Mouse (Mus musculus) midbrain, embryonic 15.5 days (tissue): ENCODE data around the gene Ctnnd2. TPM values are rescaled to one million over a fixed set of nuclear protein-coding genes. Genes with fewer than 3 reads are reported as not detected.

ENCODE experiments used
- ATAC-seq: fragments of 200-750 bp; cut with Nextera tagmentation; replicated peaks from 2 replicates; pipeline ENCODE4 v1.8.0; 2017; ENCODE audit warnings: moderate TSS enrichment
- H3K27ac ChIP-seq: fragments of 300-500 bp; sonication (generic); 2 replicates; pipeline ENCODE4 v1.5.1; 2015; ENCODE audit warnings: mild to moderate bottlenecking, inconsistent platforms
- H3K27me3 ChIP-seq: fragments of 300-500 bp; sonication (generic); replicated peaks from 2 replicates; pipeline ENCODE4 v1.6.1; 2015; ENCODE audit warnings: inconsistent platforms
- H3K36me3 ChIP-seq: fragments of 300-500 bp; sonication (generic); replicated peaks from 2 replicates; pipeline ENCODE4 v1.6.1; 2015; ENCODE audit warnings: inconsistent platforms
- H3K4me1 ChIP-seq: fragments of 300-500 bp; sonication (generic); 2 replicates; pipeline ENCODE4 v1.6.1; 2015; ENCODE audit warnings: inconsistent platforms
- H3K4me2 ChIP-seq: fragments of 300-500 bp; sonication (generic); 2 replicates; pipeline ENCODE4 v1.6.1; 2015; ENCODE audit warnings: inconsistent platforms, mild to moderate bottlenecking, moderate library complexity
- H3K4me3 ChIP-seq: fragments of 300-500 bp; sonication (generic); 2 replicates; pipeline ENCODE4 v1.5.1; 2015; ENCODE audit warnings: mild to moderate bottlenecking, inconsistent platforms
- H3K9ac ChIP-seq: fragments of 300-500 bp; sonication (generic); 2 replicates; pipeline ENCODE4 v1.6.1; 2015; ENCODE audit warnings: mild to moderate bottlenecking, inconsistent platforms
- H3K9me3 ChIP-seq: fragments of 300-500 bp; sonication (generic); 2 replicates; pipeline ENCODE4 v1.6.1; 2016; ENCODE audit warnings: inconsistent platforms
- WGBS: fragments of 180-500 bp; shearing (Covaris S2); methylation state at CpG from one replicate; pipeline ENCODE4 v1.1.7; 2015; ENCODE audit warnings: mixed read lengths; 5-methylcytosine and 5-hydroxymethylcytosine counted together
- polyA plus RNA-seq: library from polyadenylated mRNA; unstranded; fragments of >200 nt; fragmentation: Nextera tagmentation; extraction: Ambion mirVana; gene quantifications from 2 replicates; pipeline ENCODE4 v1.2.1, GENCODE M21; 2015

Gene Ctnnd2
- polyA plus RNA-seq, 1 experiment from 2014 or later: 72.2 TPM

GRCm38 (mm10) chr15:30793260-30793659 is 620.9 kb downstream of the Ctnnd2 start:
- Histone ChIP-seq H3K36me3 (no peaks in the 10 kb centered on the region), H3K9ac (no peak overlapping the region), H3K4me2 (no peak overlapping the region), H3K4me3 (no peak overlapping the region), H3K27ac (no peak overlapping the region), H3K27me3 (no peaks in the 10 kb centered on the region), H3K4me1 (no peaks in the 10 kb centered on the region), H3K9me3 (no peaks in the 10 kb centered on the region)
- ATAC-seq: no peak
- WGBS: 89% methylated on average over 3 of the region's 3 CpGs

GRCm38 (mm10) chr15:30795723-30796122 is 623.3 kb downstream of the Ctnnd2 start:
- ATAC-seq: no peak
- H3K4me2 ChIP-seq: no peak overlapping the region
- H3K27me3 ChIP-seq: no peaks in the 10 kb centered on the region
- H3K4me1 ChIP-seq: no peaks in the 10 kb centered on the region
- no peak overlapping the region for H3K9ac ChIP-seq
- WGBS: 92% methylated on average over 3 of the region's 3 CpGs
- no peaks in the 10 kb centered on the region for H3K9me3 ChIP-seq
- no peak overlapping the region for H3K27ac ChIP-seq
- H3K4me3 ChIP-seq: no peak overlapping the region
- H3K36me3 ChIP-seq: no peaks in the 10 kb centered on the region

DNA sequence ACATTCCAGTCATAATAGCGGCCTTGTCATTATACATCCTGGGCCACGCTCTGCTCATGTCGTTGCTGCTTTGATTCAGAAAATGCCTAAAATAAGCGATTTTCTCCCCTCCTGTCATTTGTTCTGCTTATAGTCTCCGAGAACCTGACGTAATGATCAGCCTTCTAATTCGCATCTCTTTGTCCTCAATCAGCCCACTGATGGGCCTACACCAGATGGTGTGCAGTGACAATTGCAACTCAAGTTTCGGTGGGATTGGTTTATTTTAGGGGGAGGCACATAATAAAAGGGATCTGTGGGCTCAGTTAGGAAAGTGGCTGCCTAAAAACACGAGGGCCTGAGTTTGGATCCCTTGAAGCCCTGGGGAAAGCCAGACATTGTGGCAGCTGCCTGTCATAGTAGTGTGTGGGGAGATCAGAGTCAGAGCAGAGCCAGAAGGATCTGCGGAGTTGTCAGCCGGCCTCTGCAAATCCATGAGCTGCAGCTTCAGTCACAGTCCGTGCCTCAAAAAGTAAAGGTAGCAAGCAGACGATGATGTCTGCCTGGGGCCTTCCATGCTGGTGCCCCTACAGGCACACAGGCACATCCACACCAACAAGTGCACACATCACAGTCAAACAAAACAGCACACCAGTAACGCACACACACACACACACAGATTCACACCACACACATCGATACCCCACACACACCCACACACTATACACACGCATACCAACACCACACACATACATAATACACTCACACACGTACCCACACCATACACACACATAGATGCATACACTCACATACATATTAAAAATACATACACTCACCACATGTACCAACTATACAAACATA is 655.3 kb downstream of the Ctnnd2 start:
- Histone ChIP-seq H3K27ac (peak overlapping the region; percentile 27), H3K9ac (no peak overlapping the region), H3K27me3 (no peaks in the 10 kb centered on the region), H3K4me3 (no peak overlapping the region), H3K9me3 (no peaks in the 10 kb centered on the region), H3K4me1 (no peaks in the 10 kb centered on the region; the same call in 1 of the 2 replicates), H3K4me2 (no peak overlapping the region), H3K36me3 (no peaks in the 10 kb centered on the region)
- 56% methylated on average over 17 of the region's 17 CpGs for WGBS
- ATAC-seq: peak; percentile 74

DNA sequence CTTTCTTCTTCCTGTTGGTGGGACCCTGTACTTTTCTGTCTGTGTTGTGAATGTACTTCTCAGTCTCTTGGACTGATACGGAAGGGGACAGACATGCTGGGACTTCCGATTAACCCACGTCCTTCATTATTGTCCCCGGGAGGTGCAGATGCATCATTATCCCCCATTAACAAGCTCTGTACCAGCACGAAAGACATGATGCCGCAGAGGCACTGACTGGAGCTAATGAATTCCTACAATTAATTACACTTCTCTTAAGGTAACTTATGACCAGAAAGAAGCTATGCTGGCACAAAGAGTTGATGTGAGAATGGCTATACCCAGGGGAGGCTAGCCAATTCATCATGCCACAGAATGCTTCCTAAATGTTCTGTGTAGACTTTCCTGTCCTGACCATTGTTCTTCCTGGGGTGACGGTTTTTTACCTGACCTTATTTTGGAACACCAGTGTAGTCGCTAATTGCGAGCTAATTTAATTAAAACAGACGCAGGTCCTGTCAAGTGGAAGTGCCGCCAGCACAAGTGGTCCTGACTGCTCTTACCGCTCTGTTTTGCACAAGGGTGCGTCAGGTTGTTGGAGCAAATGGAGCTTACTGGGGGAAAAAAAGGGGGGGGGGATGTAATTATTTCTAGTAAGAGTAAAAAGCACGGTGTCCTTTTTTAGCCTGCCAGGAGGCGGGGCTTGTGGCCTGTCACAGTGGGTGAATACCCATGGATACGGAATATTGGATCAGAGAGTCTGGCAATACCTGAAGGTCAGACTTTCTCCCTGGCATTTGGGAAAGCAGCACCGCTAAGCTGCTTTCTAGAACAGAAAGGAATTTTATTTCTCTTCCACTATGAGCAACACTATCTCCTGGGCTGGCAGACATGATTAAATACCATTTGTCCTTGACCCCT is 685.1 kb downstream of the Ctnnd2 start:
- no peak overlapping the region for H3K4me2 ChIP-seq
- H3K4me1 ChIP-seq: no peaks in the 10 kb centered on the region
- no peak for ATAC-seq
- no peak overlapping the region for H3K4me3 ChIP-seq
- H3K9ac ChIP-seq: no peak overlapping the region
- H3K27ac ChIP-seq: no peak overlapping the region
- H3K9me3 ChIP-seq: no peaks in the 10 kb centered on the region
- H3K27me3 ChIP-seq: no peaks in the 10 kb centered on the region
- no peaks in the 10 kb centered on the region for H3K36me3 ChIP-seq
- 73% methylated on average over 17 of the region's 17 CpGs for WGBS

- no peaks in the 10 kb centered on the region for H3K27me3 ChIP-seq
- H3K9ac ChIP-seq: no peak overlapping the region
- no peaks in the 10 kb centered on the region for H3K9me3 ChIP-seq
- WGBS: 95% methylated on average over 5 of the region's 5 CpGs
- H3K4me1 ChIP-seq: no peaks in the 10 kb centered on the region
- H3K27ac ChIP-seq: no peak overlapping the region
- ATAC-seq: no peak
- H3K36me3 ChIP-seq: no peaks in the 10 kb centered on the region
- H3K4me2 ChIP-seq: no peak overlapping the region
- no peak overlapping the region for H3K4me3 ChIP-seq
Observed at GRCm38 (mm10) chr15:30867429-30867828, 695.0 kb downstream of the Ctnnd2 start.

GRCm38 (mm10) chr15:30869673-30870512 is 697.5 kb downstream of the Ctnnd2 start:
- Histone ChIP-seq H3K36me3 (no peaks in the 10 kb centered on the region), H3K4me1 (no peaks in the 10 kb centered on the region), H3K9me3 (no peaks in the 10 kb centered on the region), H3K4me3 (no peak overlapping the region), H3K9ac (no peak overlapping the region), H3K27ac (no peak overlapping the region), H3K4me2 (no peak overlapping the region), H3K27me3 (no peaks in the 10 kb centered on the region)
- WGBS: 83% methylated on average over 12 of the region's 12 CpGs
- ATAC-seq: 0 out of 2 replicates have a peak, but pooled peaks have one; percentile 9

DNA sequence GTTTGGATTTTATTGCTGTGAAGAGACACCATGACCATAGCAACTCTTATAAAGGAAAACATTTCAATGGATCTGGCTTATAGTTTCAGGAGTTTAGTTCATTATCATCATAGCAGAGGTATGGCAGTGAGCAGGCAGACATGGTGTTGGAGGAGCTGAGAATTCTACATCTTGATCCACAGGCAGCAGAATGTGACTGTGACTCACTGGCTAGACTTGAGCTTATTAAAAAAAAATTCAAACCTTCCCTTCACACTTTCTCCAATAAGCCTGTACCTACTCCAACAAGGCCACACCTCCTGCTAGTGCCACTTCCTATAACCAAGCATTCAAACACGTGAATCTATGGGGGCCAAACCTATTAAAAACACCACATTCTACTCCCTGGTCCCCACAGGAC is 703.1 kb downstream of the Ctnnd2 start:
- no peaks in the 10 kb centered on the region for H3K4me1 ChIP-seq
- H3K27ac ChIP-seq: no peak overlapping the region
- no peaks in the 10 kb centered on the region for H3K27me3 ChIP-seq
- no peaks in the 10 kb centered on the region for H3K36me3 ChIP-seq
- WGBS: 63% methylated on average over 1 of the region's 1 CpGs
- no peak for ATAC-seq
- no peaks in the 10 kb centered on the region for H3K9me3 ChIP-seq
- H3K4me3 ChIP-seq: no peak overlapping the region
- no peak overlapping the region for H3K9ac ChIP-seq
- H3K4me2 ChIP-seq: no peak overlapping the region

DNA sequence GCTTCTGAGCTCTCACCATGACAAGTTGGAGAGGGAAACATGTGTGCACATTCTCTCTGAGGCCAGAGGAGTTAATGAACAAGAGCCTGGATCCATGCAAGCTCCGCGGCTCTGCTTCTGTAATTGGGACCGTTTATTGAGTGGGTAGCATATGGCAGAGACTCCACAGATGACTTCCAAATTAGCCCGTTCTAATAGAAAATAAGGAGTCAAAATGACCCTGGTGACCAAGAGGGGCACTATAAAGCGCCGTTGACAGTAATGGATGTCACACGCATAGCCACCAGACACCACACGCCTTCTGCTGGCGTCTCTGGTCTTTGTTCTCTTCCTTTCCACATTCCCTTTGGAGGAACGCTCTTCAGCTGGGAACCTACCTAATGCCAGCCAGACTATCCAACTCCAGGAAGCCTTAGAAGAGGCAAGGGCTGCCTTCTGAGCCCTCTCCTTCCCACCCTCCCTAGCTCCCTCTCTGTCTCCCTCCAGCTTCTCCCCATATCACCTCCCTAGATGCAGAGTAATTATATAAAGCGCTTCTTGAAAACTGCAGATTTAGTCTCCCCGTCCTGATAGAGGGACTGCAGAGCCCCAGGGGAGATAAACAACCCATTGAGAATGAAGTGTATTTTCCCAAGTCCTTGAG is 712.4 kb downstream of the Ctnnd2 start:
- ATAC-seq: peak; percentile 62
- no peak overlapping the region for H3K9ac ChIP-seq
- H3K36me3 ChIP-seq: no peaks in the 10 kb centered on the region
- WGBS: 70% methylated on average over 12 of the region's 12 CpGs
- H3K4me1 ChIP-seq: peaks cover 11% of the 10 kb centered on the region
- H3K9me3 ChIP-seq: no peaks in the 10 kb centered on the region
- no peaks in the 10 kb centered on the region for H3K27me3 ChIP-seq
- peak overlapping the region; percentile 22 for H3K27ac ChIP-seq
- no peak overlapping the region for H3K4me2 ChIP-seq
- no peak overlapping the region for H3K4me3 ChIP-seq

- H3K4me3 ChIP-seq: no peak overlapping the region
- H3K4me1 ChIP-seq: peaks cover 11% of the 10 kb centered on the region
- H3K4me2 ChIP-seq: no peak overlapping the region
- peak overlapping the region; percentile 22 for H3K27ac ChIP-seq
- ATAC-seq: peak; percentile 75
- H3K27me3 ChIP-seq: no peaks in the 10 kb centered on the region
- WGBS: 56% methylated on average over 6 of the region's 6 CpGs
- H3K9me3 ChIP-seq: no peaks in the 10 kb centered on the region
- no peak overlapping the region for H3K9ac ChIP-seq
- H3K36me3 ChIP-seq: no peaks in the 10 kb centered on the region
Observed at GRCm38 (mm10) chr15:30885410-30885809, 713.0 kb downstream of the Ctnnd2 start.

DNA sequence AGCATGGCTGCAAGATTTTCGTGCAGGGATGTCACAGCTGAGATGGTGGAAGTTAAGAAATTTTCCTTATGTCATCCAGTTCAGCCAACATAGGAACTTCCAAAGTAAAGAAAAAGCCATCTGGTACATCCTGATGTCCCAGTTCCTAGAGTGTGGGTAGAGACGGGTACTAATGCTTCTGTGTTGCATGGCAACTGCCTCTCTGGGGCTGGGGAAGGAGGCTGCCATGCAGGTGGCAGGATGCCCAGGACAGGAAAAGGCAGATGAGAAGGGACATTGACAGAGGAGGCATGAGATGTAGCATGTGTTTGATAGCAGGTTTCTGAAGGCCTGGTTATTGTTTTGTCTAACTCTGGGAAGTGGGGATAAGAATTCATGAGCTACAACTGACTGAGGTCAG is 715.2 kb downstream of the Ctnnd2 start:
- Histone ChIP-seq H3K4me2 (no peak overlapping the region), H3K27ac (no peak overlapping the region), H3K4me3 (no peak overlapping the region), H3K9ac (no peak overlapping the region), H3K4me1 (peaks cover 11% of the 10 kb centered on the region), H3K9me3 (no peaks in the 10 kb centered on the region), H3K27me3 (no peaks in the 10 kb centered on the region), H3K36me3 (no peaks in the 10 kb centered on the region)
- 85% methylated on average over 2 of the region's 2 CpGs for WGBS
- ATAC-seq: no peak

GRCm38 (mm10) chr15:30891986-30892385 is 719.6 kb downstream of the Ctnnd2 start:
- ATAC-seq: no peak
- Histone ChIP-seq H3K36me3 (0 out of 2 replicates have a peak, but pooled peaks cover 3% of the 10 kb centered on the region), H3K9me3 (no peaks in the 10 kb centered on the region), H3K4me3 (no peak overlapping the region), H3K27ac (no peak overlapping the region), H3K9ac (no peak overlapping the region), H3K27me3 (no peaks in the 10 kb centered on the region), H3K4me1 (peaks cover 3% of the 10 kb centered on the region; the same call in 1 of the 2 replicates), H3K4me2 (no peak overlapping the region)
- 61% methylated on average over 4 of the region's 4 CpGs for WGBS
